Mouse (Mus musculus): ENCODE data around the gene Wipi2. TPM values are rescaled to one million over a fixed set of nuclear protein-coding genes. Genes with fewer than 3 reads are reported as not detected.

Wipi2 gene
- polyA plus RNA-seq, 1 experiment from 2014 or later = 73.4 TPM

- 93% methylated on average over 5 of the region's 5 CpGs for whole genome bisulfite sequencing
- ATAC-seq (ENCODE audit: insufficient number of reproducible peaks, insufficient read depth, low FRiP score, low TSS enrichment) = no peak
- Histone ChIP-seq H3K4me3 (no peak overlapping the region), H3K9ac (no peak overlapping the region), H3K27me3 (no peaks in the 10 kb centered on the region), H3K27ac (no peak overlapping the region), H3K9me3 (no peaks in the 10 kb centered on the region), H3K4me1 (no peaks in the 10 kb centered on the region), H3K4me2 (replicated peaks) (no peak overlapping the region), H3K36me3 (peaks cover 71% of the 10 kb centered on the region)
Measured at GRCm38 (mm10) chr5:142637823-142638222, 10.3 kb downstream of the Wipi2 start.

- Histone ChIP-seq H3K27ac (no peak overlapping the region), H3K9me3 (no peaks in the 10 kb centered on the region), H3K4me2 (replicated peaks) (no peak overlapping the region), H3K4me1 (no peaks in the 10 kb centered on the region), H3K9ac (no peak overlapping the region), H3K27me3 (no peaks in the 10 kb centered on the region), H3K4me3 (no peak overlapping the region), H3K36me3 (peaks cover 58% of the 10 kb centered on the region)
- 89% methylated on average over 5 of the region's 5 CpGs for WGBS
- ATAC-seq (ENCODE audit: insufficient number of reproducible peaks, insufficient read depth, low FRiP score, low TSS enrichment) = no peak
Measured at GRCm38 (mm10) chr5:142640088-142640487, 12.6 kb downstream of the Wipi2 start.

GRCm38 (mm10) chr5:142641331-142642051 lies 14.0 kb downstream of the Wipi2 start:
- 82% methylated on average over 6 of the region's 6 CpGs for WGBS
- ATAC-seq (ENCODE audit: insufficient number of reproducible peaks, insufficient read depth, low FRiP score, low TSS enrichment) = no peak
- no peaks in the 10 kb centered on the region for H3K27me3 ChIP-seq
- H3K4me3 ChIP-seq = no peak overlapping the region
- peaks cover 52% of the 10 kb centered on the region for H3K36me3 ChIP-seq
- no peaks in the 10 kb centered on the region for H3K9me3 ChIP-seq
- no peaks in the 10 kb centered on the region for H3K4me1 ChIP-seq
- H3K27ac ChIP-seq = no peak overlapping the region
- no peak overlapping the region for H3K9ac ChIP-seq
- no peak overlapping the region for H3K4me2 ChIP-seq (replicated peaks)

- Histone ChIP-seq H3K9me3 (no peaks in the 10 kb centered on the region), H3K36me3 (peaks cover 12% of the 10 kb centered on the region), H3K27me3 (no peaks in the 10 kb centered on the region), H3K9ac (no peak overlapping the region), H3K27ac (no peak overlapping the region), H3K4me2 (replicated peaks) (no peak overlapping the region), H3K4me1 (peaks cover 11% of the 10 kb centered on the region), H3K4me3 (no peak overlapping the region)
- 84% methylated on average over 7 of the region's 7 CpGs for WGBS
- no peak for ATAC-seq (ENCODE audit: insufficient number of reproducible peaks, insufficient read depth, low FRiP score, low TSS enrichment)
Measured at GRCm38 (mm10) chr5:142648162-142648561, 20.7 kb downstream of the Wipi2 start.

GRCm38 (mm10) chr5:142649460-142650050 lies 22.1 kb downstream of the Wipi2 start:
- 79% methylated on average over 4 of the region's 4 CpGs for WGBS

GRCm38 (mm10) chr5:142650390-142650789 lies 22.9 kb downstream of the Wipi2 start:
- Histone ChIP-seq H3K9me3 (no peaks in the 10 kb centered on the region), H3K4me2 (replicated peaks) (no peak overlapping the region), H3K36me3 (peaks cover 12% of the 10 kb centered on the region), H3K9ac (no peak overlapping the region), H3K4me3 (no peak overlapping the region), H3K27ac (peak overlapping the region; percentile 5), H3K4me1 (peaks cover 11% of the 10 kb centered on the region), H3K27me3 (no peaks in the 10 kb centered on the region)
- WGBS = 46% methylated on average over 3 of the region's 3 CpGs
- ATAC-seq (ENCODE audit: insufficient number of reproducible peaks, insufficient read depth, low FRiP score, low TSS enrichment) = no peak

More at GRCm38 (mm10) chr5:142649460-142650050, 22.1 kb downstream of the Wipi2 start:
- peaks cover 11% of the 10 kb centered on the region for H3K4me1 ChIP-seq
- no peak for ATAC-seq (ENCODE audit: insufficient number of reproducible peaks, insufficient read depth, low FRiP score, low TSS enrichment)
- H3K9me3 ChIP-seq = no peaks in the 10 kb centered on the region
- no peaks in the 10 kb centered on the region for H3K27me3 ChIP-seq
- no peak overlapping the region for H3K4me2 ChIP-seq (replicated peaks)
- no peak overlapping the region for H3K4me3 ChIP-seq
- H3K27ac ChIP-seq = peak overlapping the region; percentile 5; the same call in 1 of the 2 replicates
- peaks cover 10% of the 10 kb centered on the region for H3K36me3 ChIP-seq
- no peak overlapping the region for H3K9ac ChIP-seq

GRCm38 (mm10) chr5:142650794-142651497 lies 23.4 kb downstream of the Wipi2 start:
- Histone ChIP-seq H3K4me1 (peaks cover 11% of the 10 kb centered on the region), H3K4me3 (no peak overlapping the region), H3K27ac (no peak overlapping the region), H3K4me2 (replicated peaks) (no peak overlapping the region), H3K27me3 (no peaks in the 10 kb centered on the region), H3K36me3 (peaks cover 17% of the 10 kb centered on the region), H3K9ac (no peak overlapping the region), H3K9me3 (no peaks in the 10 kb centered on the region)
- WGBS = 85% methylated on average over 6 of the region's 6 CpGs
- no peak for ATAC-seq (ENCODE audit: insufficient number of reproducible peaks, insufficient read depth, low FRiP score, low TSS enrichment)

- Histone ChIP-seq H3K4me3 (no peak overlapping the region), H3K9me3 (no peaks in the 10 kb centered on the region), H3K27me3 (no peaks in the 10 kb centered on the region), H3K27ac (no peak overlapping the region), H3K4me2 (replicated peaks) (no peak overlapping the region), H3K36me3 (peaks cover 25% of the 10 kb centered on the region), H3K4me1 (peaks cover 16% of the 10 kb centered on the region), H3K9ac (no peak overlapping the region)
- ATAC-seq (ENCODE audit: insufficient number of reproducible peaks, insufficient read depth, low FRiP score, low TSS enrichment) = no peak
- WGBS = 73% methylated on average over 4 of the region's 4 CpGs
Measured at GRCm38 (mm10) chr5:142652266-142652665, 24.8 kb downstream of the Wipi2 start.

- H3K27me3 ChIP-seq = no peaks in the 10 kb centered on the region
- no peak for ATAC-seq (ENCODE audit: insufficient number of reproducible peaks, insufficient read depth, low FRiP score, low TSS enrichment)
- H3K36me3 ChIP-seq = peaks cover 95% of the 10 kb centered on the region
- H3K9ac ChIP-seq = no peak overlapping the region
- no peak overlapping the region for H3K4me3 ChIP-seq
- peaks cover 6% of the 10 kb centered on the region; the same call in 1 of the 2 replicates for H3K4me1 ChIP-seq
- no peak overlapping the region for H3K27ac ChIP-seq
- H3K4me2 ChIP-seq (replicated peaks) = no peak overlapping the region
- no peaks in the 10 kb centered on the region for H3K9me3 ChIP-seq
- 86% methylated on average over 7 of the region's 7 CpGs for WGBS
Measured at GRCm38 (mm10) chr5:142660656-142661434, 33.3 kb downstream of the Wipi2 start.

- Histone ChIP-seq H3K27me3 (no peaks in the 10 kb centered on the region), H3K36me3 (peaks cover 80% of the 10 kb centered on the region), H3K9me3 (no peaks in the 10 kb centered on the region), H3K4me2 (replicated peaks) (no peak overlapping the region), H3K4me1 (no peaks in the 10 kb centered on the region), H3K27ac (no peak overlapping the region), H3K9ac (no peak overlapping the region), H3K4me3 (no peak overlapping the region)
- no peak for ATAC-seq (ENCODE audit: insufficient number of reproducible peaks, insufficient read depth, low FRiP score, low TSS enrichment)
- 41% methylated on average over 3 of the region's 3 CpGs for WGBS
Measured at GRCm38 (mm10) chr5:142667921-142668320, 40.4 kb downstream of the Wipi2 start.

GRCm38 (mm10) chr5:142668556-142669263 lies 41.2 kb downstream of the Wipi2 start:
- Histone ChIP-seq H3K4me2 (replicated peaks) (no peak overlapping the region), H3K9me3 (no peaks in the 10 kb centered on the region), H3K36me3 (peaks cover 73% of the 10 kb centered on the region), H3K27me3 (no peaks in the 10 kb centered on the region), H3K27ac (no peak overlapping the region), H3K9ac (no peak overlapping the region), H3K4me3 (no peak overlapping the region), H3K4me1 (no peaks in the 10 kb centered on the region)
- WGBS = 79% methylated on average over 11 of the region's 11 CpGs
- no peak for ATAC-seq (ENCODE audit: insufficient number of reproducible peaks, insufficient read depth, low FRiP score, low TSS enrichment)
